Mouse (Mus musculus): ENCODE data around the gene Bcas1. TPM values are rescaled to one million over a fixed set of nuclear protein-coding genes. Genes with fewer than 3 reads are reported as not detected.

Bcas1 gene
- total RNA-seq, 4 experiments from 2014 or later = 0.41 to 1.5 (median 0.92) TPM

DNA sequence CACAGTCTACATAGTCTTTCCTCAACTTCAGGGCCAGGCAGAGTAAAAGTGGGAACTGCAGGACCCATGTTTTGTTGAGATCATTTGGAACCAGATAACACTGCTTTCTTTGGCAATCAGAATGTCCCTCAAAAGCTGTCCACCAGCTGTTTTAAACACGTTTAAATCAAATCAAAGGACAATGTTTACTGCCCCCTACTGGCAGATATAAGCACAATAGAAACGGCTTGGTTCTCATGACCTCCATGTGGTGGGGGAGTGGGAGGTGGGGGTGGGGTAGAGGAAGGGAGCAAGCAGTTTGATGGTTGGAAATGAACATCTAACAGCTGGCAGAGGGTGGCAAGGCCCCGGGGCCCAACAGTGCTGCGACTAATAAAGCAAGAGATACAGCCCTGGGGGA is 5.7 kb downstream of the Bcas1 start:
- DNase-seq (ENCODE audit: low spot score in 2 of 2) = no peak

- no peak for DNase-seq (ENCODE audit: low spot score in 2 of 2)
These were observed 8.9 kb downstream of the Bcas1 start for GRCm38 (mm10) chr2:170418748-170419147.

DNA sequence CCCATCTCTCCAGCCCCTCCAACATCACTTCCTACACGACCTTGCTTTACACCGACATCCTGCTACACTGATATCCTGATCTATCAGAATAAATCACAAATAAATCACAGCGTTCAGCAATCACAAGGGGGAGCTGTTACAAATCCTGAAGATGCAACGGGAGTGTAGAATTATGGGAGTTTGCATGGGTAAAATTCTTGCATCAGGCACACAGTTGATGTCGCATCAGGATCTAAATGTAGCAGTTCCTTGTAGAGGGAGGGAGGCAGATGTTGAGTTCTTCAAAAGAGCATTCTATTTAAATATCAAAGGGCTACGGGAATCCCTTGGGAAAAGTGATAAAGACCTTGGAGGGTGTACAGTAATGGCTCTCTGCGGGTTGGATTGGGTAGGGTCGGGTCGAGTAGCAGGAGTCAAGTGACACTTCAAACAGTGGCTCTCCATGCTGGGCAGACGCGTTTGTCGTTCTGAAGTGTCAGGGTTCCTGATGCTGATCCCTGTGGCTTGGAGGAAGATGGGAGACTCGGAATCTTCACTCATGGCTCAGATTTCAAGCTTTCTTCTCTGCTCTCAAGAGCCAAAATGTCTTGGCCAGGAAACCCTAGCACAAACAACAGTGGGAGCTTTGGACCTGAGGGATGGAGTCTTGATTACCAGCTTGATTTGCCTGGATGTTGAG is 16.0 kb downstream of the Bcas1 start:
- no peak for DNase-seq (ENCODE audit: low spot score in 2 of 2)

GRCm38 (mm10) chr2:170410677-170411489 is 16.8 kb downstream of the Bcas1 start:
- no peak for DNase-seq (ENCODE audit: low spot score in 2 of 2)

DNA sequence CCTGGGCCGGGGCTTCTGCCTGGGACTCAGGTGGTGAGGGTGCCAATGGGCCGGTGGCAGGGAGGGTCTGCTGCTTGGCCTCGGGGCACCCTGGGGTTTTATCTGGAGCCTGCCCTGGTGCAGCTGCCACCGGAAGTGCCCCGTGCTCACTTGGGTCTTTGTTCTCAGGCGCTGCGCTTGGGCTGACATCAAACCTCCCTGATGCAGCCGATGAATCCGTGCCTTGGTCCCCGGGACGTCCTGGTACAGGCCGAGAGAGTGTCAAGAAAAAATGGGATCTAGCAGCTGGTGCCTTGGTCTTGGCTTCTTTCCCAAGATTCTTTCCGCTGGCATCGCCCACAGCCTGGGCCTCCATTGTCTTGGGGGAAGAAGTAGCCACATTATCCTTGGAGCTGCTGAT is 21.2 kb downstream of the Bcas1 start:
- no peak for DNase-seq (ENCODE audit: low spot score in 2 of 2)

DNA sequence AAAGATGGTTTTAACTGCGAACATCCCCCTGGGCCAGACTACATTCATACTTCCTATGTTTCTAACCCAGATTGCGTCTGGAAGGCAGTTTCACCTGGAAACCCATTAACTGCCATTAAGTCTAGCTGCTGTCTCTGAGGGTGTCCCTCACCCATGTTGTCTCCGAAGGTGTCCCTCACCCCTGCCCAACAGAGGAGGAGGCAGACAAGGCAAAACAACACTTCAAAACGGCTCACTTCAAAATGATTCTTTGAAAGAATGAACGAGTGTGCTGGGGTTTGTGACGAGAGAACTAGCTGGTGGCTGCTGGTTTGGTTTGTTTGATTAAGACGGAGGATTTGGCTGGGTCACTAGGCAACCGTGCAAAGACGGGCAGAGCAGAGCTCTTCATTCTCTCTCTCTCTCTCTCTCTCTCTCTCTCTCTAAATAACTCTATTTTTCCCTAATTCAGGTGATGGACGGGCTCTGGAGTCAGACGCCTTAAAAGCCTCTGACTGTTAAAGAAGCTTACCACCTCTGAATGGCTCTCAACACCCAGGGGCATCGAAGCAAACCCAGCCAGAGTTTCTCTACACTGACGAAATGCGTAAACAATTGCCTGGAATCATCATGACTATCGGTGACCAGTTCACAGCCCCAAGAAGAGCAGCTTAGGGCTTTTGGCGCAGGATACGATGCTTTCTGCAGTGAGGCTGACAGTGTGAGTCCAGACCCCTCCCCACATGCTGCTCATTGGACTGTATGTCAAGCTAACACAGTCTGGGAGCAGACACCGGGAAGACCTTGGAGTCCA is 22.7 kb downstream of the Bcas1 start:
- DNase-seq (ENCODE audit: low spot score in 2 of 2) = no peak

DNA sequence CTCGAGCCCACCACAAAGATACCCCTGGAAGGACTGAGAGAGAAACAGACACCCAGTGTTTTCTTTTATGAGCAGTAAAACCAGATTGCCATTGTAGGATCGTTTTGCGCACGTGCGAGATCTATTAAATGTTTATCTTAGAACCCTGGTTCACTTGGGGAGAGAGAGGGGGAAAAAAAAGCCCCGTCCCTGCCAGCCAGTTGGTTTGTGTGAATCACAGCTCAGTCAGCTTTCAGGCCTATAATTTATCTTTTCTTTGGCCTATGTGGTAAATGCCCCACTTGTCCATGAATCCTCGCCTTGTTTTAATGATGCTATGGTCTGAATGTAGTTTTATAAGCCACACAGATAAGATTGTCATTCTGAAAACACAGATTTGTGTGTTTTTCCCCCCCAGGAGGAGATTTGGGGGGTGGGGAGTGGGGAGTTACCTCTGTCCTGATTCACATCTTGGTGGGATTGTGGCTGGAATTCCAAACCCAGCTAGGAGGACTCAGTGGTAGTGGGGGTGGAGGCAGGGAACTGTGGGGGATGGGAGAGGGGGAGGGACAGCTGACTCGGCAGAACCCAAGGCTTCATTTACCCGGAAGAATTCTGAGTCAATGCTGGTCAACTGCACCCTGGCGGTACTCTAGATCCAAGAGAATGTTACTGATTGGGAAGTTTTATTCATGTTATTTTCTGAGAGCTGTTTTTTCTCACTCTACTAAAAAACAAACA is 23.8 kb downstream of the Bcas1 start:
- DNase-seq (ENCODE audit: low spot score in 2 of 2) = no peak

- DNase-seq (ENCODE audit: low spot score in 2 of 2) = peak; percentile 13 to 35
These were observed 26.3 kb downstream of the Bcas1 start for GRCm38 (mm10) chr2:170401211-170401799.

DNA sequence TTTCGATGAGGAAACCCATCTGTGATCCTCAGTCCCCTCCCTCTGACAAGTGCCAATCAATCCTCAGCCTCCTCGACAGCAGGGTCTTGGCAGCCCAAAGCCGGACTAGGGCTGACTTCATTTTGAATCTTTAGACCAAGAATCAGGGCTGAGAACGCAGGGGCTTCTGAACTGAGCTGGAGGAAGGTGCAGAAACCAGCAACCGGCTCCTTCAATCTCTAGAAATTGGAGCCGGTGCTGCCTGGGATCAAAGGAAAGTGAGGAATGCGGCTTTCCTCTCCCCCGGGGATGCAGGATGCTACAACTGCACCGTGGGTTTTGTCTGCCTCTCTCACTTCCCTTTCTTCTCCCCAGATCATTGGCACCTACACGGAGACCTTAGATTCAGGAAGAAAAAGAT is 27.0 kb downstream of the Bcas1 start:
- no peak for DNase-seq (ENCODE audit: low spot score in 2 of 2)

GRCm38 (mm10) chr2:170391994-170392393 is 35.7 kb downstream of the Bcas1 start:
- no peak for DNase-seq (ENCODE audit: low spot score in 2 of 2)

GRCm38 (mm10) chr2:170388320-170388719 is 39.3 kb downstream of the Bcas1 start:
- no peak for DNase-seq (ENCODE audit: low spot score in 2 of 2)

GRCm38 (mm10) chr2:170385556-170385955 is 42.1 kb downstream of the Bcas1 start:
- DNase-seq (ENCODE audit: low spot score in 2 of 2) = peak in 1 of 2 experiments; percentile 24

- DNase-seq (ENCODE audit: low spot score in 2 of 2) = no peak
These were observed 42.9 kb downstream of the Bcas1 start for GRCm38 (mm10) chr2:170384770-170385169.

GRCm38 (mm10) chr2:170373391-170373790 is 54.3 kb downstream of the Bcas1 start:
- no peak for DNase-seq (ENCODE audit: low spot score in 2 of 2)

DNA sequence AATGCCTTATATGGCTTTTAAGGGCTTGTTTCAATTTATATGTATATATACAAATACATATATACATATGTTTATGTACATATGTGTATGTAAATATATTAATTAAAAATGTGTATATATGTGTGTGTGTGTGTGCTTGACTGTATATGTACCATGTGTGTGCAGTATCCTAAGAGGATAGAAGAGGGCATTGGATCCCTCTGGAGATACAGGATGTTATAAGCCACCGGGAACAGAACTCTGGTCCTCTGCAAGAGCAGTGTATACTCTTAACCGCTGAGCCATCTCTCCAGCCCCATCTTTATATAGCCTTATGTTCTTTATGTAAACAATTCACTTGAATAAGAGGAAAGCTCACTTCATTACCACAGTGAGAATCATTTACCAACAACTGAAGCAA is 62.0 kb downstream of the Bcas1 start:
- DNase-seq (ENCODE audit: low spot score in 2 of 2) = no peak

GRCm38 (mm10) chr2:170365271-170365670 is 62.4 kb downstream of the Bcas1 start:
- no peak for DNase-seq (ENCODE audit: low spot score in 2 of 2)

DNA sequence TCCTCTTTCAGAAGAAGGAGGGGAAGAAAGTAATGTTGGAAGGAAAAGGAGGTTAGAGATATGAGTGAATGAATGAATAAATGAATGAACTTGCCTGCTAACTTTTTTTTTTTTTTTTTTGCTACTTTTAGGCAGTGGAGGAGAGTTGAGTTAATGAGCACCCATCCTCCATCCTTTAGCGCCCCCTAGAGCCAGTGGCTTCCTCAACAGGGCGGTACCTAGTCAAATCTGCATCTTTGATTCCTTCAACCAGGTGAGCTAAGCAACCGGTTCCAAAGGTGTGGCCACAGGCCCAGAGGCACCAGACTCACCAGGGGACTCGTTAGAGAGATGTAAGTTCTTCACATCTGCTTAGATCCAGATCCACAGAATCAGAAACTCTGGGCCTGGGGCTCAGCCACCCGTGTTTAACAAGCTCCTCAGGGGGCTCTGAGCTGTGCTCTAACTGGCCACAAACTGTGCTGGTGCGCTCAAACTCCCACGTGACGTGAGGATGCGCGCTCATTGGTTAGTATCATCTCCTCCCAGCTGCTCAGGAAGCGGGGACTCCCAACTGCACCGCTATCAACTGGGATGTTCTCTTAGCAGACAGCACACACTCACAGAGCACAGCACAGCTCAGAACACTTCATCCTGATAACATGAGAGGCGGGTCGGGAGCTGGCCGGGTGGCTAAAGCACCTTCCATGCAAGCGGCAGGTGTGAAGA is 70.8 kb downstream of the Bcas1 start:
- DNase-seq (ENCODE audit: low spot score in 2 of 2) = no peak

DNA sequence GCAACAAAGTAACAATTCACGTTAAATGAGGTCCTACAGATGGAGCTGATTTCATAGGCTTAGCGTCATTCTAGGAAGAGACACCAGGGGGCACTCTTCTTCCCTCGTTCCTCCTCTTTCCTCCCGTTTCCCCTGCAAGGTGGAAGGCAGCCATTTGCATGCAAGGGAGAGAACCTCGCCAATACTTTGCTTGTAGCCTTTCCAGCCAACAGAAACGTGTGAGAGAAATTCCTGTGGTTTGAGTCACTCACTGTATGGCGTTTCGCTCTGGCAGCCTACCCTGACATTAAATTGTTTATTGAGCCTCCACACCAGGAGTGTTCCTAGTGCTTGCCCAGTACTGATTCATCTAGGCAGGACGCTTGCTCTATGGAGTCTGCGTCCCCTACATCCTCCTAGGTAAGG is 72.7 kb downstream of the Bcas1 start:
- peak; percentile 47 to 55 for DNase-seq (ENCODE audit: low spot score in 2 of 2)

- no peak for DNase-seq (ENCODE audit: low spot score in 2 of 2)
These were observed 75.4 kb downstream of the Bcas1 start for GRCm38 (mm10) chr2:170352273-170352672.

DNA sequence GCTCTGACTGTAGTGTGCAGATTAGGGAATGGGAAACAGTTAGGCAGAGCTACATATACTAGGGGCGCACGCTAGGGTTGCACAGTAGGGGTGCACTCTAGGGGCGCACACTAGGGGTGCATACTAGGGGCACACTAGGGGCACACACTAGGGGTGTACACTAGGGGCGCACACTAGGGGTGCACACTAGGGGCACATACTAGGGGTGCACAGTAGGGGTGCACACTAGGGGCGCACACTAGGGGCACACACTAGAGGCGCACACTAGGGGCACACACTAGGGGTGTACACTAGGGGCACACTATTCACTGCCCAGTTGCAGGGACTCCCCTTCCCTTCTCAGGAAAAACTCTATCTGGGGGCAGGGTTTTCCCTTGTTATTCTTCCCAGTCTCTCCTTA is 75.8 kb downstream of the Bcas1 start:
- no peak for DNase-seq (ENCODE audit: low spot score in 2 of 2)

All from gastrocnemius, adult 8-10 months (tissue).